Mouse (Mus musculus): ENCODE results near the gene Cd36.

Gene Cd36

DNA sequence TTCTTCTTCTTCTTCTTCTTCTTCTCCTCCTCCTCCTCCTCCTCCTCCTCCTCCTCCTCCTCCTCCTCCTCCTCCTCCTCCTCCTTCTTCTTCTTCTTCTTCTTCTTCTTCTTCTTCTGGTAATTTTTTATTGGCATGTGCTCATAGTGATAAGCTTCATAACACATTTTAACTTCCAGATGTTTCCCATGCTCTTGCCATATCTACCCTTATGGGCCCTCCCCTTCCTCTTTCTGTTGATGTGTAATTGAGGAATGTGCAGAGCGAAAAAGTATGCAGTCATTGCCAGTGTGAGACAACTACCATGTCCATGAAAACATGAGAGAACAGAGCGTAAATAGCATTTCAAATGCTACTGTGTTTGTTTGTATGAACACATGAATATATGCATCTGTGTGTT is 118.3 kb downstream of the Cd36 start:
- DNase-seq, result no peak

DNA sequence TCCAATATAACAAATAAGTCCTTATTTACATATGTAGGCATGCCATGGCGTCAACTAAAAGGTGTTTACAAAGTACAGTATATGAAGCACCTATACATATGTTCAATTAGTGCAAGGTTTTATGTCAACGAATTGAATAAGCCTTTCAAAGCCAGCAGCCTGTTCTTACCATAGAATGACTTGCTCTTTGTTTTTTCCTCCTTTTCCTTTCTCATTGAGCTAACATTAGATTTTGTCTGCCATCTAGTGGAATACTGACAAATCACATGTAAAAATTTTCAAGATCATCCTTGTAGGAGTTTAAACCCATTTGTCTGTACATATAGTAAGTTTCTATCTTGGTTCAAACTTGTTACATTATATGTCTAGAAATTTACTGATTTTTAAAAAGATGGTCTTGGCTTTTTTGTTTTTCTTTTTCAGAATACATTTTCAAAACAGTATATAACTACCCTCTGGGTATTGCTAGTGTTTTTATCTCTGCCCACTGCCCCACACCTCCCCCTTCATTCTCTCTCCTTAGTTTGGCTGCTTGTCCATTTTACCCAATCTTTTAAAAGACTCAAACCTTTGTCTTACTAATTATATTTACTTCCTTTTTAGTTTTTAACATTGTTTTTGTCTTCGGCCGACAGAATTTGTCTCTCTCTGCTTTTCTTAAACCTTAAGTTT is 122.5 kb downstream of the Cd36 start:
- no peak for DNase-seq

DNA sequence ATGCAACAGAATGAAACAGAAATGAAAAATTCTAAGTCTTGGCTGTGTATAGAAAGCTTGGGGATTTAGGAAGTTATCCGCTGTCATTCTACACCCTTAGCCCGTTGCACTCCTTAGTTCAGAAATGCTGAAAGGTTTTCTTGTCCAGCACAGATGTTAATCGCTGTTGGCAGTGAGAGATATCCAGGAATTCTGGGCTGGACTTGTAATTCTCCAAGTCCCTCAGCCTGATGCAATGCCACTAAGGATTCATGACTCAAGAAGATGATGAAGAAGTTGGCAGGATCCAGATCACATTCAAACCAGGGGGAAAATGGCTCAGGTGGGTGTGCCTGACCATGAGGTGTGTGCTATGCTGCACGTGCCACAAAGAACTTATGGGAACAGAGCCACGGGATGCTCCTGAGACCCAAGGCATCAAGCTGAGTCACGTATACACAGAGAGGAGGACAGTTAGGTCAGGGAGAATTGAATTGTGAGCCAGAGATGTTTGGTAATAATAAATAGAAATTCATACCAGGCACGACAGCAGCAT is 135.1 kb downstream of the Cd36 start:
- no peak for DNase-seq

GRCm38 (mm10) chr5:17748293-17748692 is 140.3 kb downstream of the Cd36 start:
- no peak for DNase-seq

GRCm38 (mm10) chr5:17747143-17747542 is 141.5 kb downstream of the Cd36 start:
- DNase-seq, result no peak

- no peak for DNase-seq
Measured at GRCm38 (mm10) chr5:17746520-17746919, 142.1 kb downstream of the Cd36 start.

DNA sequence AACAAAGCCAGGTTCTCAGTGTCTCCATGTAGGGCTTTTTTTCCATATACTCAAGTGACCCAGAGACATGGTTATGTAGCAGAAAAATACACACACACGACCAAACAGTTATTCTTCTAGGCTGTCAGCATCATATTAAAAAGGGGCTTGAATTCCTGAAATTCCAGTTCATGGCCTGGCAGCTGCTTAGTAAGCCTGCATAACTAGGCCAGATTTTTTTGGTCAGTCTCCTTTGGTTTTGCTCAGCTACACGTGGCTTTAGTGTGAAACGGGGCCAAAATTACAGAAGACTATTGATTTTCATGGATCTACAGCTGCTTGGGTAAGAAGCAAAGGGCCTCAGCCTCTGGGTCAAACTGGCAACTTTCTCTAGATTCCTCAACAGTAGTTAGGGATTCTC is 148.8 kb downstream of the Cd36 start:
- DNase-seq, result no peak
